Mouse (Mus musculus) megakaryocyte, embryonic 14.5 days (primary cell): Measurements from ENCODE around the gene Pld3.

Source experiments
- FLI1 ChIP-seq: IDR thresholded peaks from 2 replicates; pipeline ENCODE4 v1.6.1; 2012; ENCODE audit warnings: low read length, inconsistent platforms, mixed read lengths
- GATA1 ChIP-seq: IDR thresholded peaks from 3 replicates; pipeline ENCODE4 v1.6.1; 2012; ENCODE audit warnings: mixed read lengths, low read length, inconsistent platforms, borderline replicate concordance

GRCm38 (mm10) chr7:27506765-27507370 is 46.1 kb downstream of the Pld3 start:
- TF ChIP-seq GATA1, result no peak
- TF ChIP-seq FLI1, result no peak
